Mouse (Mus musculus) gastrocnemius, postnatal 36 days (tissue): ENCODE data around the gene Rasl10a. TPM values are rescaled to one million over a fixed set of nuclear protein-coding genes. Genes with fewer than 3 reads are reported as not detected.
A peak's percentile ranks its signal among the peaks of the same experiment; 100 is the strongest.

Experiments used
- DNase-seq, 2 experiments: peaks; one replicate each; pipeline ENCODE4 v3.0.0; 2022
- intact Hi-C: fragments of 180-260 bp; cut with DNase I; formaldehyde crosslinking; loops from one replicate; pipeline ENCODE4 v1.15.1; 2025
- long read RNA-seq, 2 experiments: library from polyadenylated mRNA; stranded (forward); transcript quantifications; one replicate each; pipeline ENCODE4 v2.0.0; 2021
- total RNA-seq, 2 experiments: library from RNA; stranded (reverse); gene quantifications; 2 replicates each; pipeline ENCODE4 v1.2.3; 2021

Rasl10a gene
- under 1 TPM in 1 of 2 experiments, not detected in 1; 0.28 TPM for total RNA-seq
- long read RNA-seq, experiment 1, result 0 reads
- long read RNA-seq, experiment 2, result 0 reads

DNA sequence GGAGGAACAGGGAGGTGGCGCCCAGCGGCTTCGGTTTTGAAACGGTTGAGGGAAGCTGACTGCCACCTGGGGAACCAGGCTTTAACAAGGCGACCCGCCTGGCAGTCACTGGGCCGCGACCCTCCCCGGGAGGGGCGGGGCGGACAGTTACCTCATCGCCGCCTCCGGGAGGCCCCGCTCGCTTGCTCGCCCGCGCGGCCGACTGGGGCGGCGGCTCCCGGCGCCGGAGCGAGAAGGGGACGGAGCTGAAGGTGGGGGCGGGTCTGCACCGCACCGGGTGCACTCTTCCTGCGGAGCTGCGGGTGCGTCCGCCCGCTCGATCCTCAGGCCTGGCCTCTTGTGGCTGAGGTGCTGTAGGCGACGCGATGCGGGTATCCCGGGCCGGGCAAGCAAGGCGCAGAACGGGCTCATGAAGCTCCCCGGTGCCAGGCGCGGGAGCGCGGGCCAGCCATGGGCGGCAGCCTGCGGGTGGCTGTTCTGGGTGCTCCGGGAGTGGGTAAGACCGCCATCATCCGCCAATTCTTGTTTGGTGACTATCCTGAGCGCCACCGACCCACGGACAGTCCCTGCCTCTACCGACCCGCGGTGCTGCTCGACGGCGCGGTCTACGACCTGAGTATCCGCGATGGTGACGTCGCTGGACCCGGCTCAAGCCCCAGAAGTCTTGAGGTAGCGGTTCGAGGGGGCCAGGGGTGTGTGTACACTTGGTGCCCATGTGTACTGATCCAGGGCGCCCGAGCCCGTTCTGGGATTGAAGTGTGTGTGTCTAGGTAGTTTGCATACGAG, at the start of gene Rasl10a:
Gene Rasl10a, plus strand, starts transcription at position 273 of the 786 bp plus-strand sequence.
- intact Hi-C loops, result no loop called here

DNA sequence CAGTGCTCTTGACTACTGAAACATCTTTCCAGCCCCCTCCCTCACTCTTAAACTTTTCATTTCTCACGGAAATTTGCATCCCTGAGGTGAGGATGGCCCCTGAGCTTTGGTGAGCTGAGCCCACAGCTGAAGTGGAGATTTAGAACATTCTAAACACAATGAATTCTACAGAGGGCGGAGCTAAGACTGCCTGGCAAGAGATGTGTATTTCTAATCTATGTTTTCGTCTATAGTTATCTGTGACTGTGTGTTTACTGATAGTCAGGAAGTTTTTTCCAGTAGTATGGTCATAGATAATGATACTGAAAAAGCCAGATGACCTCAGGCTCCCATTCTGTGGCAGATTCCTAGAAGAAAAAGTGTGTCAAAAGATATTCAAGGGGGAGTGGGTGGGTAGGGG, 49.1 kb upstream of the Rasl10a start:
- intact Hi-C loops, result no loop called here
- DNase-seq, result no peak

More for the DNA sequence above, at the start of gene Rasl10a:
- no peak for DNase-seq

DNA sequence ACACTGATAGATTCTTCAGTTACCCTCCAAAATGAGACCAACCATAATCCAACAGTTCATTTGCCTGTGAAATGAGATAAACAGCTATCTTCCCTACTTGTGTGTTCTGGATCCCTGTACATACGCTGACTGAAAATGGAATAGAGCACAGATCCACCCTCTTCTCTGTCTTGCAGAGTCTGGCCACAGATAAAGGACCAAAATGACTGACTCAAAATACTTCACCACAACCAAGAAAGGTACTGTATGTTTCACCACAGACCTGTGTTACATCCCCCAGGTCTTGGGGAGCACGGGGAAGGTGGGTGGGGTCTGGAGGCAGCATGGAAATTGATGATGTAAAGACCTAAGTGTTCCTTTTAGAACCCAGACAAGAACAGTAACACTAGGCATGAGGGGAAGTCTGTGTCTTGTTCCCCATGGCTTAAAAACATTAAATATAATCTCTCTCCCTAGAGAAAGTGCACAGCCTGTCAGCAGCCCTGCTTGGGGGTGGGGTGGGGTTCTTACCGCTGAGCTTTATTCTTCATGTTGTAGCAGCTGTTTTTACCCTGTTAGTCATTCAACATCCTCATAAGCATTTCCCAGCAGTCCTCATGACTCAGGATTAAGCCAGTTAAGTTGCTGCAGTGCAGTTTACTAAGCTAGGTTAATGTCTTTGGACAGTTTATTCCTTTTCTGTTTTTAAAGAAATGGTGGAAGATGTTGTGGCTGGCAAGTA, 48.4 kb upstream of the Rasl10a start:
- no peak for DNase-seq
- intact Hi-C loops, result no loop called here

DNA sequence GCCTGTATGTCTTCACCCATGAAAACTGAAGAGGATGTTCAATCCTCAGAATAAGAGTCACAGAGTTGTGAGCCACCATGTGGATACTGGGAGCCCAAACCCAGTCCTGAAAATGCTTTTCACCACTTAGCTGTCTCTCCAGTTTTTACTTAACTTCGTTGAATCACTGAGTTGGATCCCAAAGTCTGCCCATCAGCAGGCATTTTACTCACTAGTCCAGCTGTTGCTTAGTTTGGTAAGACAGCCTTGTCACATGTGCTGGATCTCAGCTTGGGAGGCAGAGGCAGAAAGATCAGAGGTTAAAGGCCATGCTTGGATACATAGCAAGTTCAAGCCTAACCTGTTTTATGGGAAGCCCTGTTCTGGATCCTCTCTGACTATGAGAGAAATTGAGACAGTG, 47.7 kb upstream of the Rasl10a start:
- intact Hi-C loops, result no loop called here
- no peak for DNase-seq

DNA sequence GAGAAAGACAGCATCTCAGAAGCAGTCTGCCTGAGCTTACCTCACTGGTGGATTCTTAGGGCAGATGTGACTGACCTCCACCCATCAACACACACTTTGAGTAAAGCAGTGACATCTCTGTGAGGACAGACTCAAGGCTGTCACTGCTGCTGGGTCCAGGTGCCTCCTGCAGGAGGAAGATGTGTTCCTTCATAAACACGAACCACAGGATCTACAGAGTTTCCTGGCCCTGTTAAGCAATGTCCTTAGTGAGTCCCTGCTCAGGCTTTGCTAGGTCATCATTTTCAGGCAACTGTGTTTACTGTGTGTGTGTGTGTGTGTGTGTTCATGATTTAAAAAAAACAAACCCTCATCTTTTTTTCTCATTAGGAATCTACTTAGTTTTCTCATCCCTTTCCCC, 46.4 kb upstream of the Rasl10a start:
- no peak for DNase-seq
- intact Hi-C loops, result no loop called here

DNA sequence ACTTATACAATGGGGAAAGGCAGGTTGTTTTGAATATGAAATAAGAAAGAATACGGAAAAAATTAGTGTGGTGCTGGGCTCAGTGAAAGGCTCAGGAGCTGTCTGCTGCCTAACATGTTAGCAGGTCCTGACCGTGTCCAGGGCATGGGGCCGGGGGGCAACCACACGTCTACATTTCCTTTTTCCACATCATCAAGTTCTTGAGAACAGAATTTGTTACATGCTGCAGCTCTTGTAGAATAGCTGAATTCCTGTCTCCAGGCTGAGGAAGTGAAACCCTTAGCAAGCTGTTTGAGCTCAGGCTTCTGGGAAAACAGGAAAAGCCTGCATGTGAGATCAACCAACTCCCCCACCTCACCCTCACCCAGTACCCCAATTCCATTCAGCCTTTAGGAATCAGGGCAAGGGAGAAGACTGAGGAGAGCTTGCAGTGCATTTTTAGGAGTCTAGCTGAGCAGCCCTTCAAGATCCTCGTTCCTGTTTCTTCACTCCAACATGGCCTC, 45.7 kb upstream of the Rasl10a start:
- DNase-seq, result no peak
- intact Hi-C loops, result no loop called here

DNA sequence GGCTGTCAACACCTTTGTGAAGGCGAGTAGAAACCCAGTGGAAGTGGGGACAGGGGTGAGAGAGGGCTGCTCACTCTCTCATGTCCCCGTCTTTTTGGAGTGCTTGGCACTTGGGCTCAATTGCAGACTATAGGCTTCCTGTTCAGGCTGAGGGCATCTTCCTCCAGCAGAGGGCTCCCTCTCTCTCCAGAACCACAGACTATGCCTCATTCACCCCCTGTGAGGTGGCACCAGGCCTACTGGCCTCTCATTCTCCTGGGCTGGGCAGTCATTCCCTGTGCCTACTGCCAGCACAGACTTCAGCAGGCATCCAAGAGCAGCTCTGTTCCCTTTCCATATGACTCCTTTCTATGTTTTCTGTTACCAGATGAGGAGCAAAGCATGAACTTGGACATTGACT, 42.2 kb upstream of the Rasl10a start:
- DNase-seq, result peak; percentile 65 to 68
- intact Hi-C loops, result loop anchor here (1.0 kb wide), 1 partner anchor 50 kb away; the partner anchor contains the start of gene Gas2l1

DNA sequence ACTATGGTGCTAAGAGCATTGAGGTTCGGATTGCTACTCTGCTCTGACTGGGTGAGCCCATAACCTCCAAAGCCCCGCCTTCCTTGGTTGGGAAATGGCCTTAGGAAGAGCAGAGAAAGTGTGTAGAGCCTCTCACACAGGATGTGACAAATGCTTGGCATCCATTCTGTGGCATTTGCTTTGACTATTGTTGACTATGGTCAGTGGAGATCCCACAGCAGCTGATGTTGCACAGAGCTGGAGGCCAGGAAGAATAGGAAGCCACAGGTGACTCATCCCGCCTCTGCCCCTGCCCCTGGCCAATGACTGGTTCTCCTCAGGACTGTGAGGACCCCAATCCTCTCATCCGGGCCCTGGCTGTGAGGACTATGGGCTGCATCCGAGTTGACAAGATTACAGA, 41.6 kb upstream of the Rasl10a start:
- DNase-seq, result no peak
- intact Hi-C loops, result no loop called here

DNA sequence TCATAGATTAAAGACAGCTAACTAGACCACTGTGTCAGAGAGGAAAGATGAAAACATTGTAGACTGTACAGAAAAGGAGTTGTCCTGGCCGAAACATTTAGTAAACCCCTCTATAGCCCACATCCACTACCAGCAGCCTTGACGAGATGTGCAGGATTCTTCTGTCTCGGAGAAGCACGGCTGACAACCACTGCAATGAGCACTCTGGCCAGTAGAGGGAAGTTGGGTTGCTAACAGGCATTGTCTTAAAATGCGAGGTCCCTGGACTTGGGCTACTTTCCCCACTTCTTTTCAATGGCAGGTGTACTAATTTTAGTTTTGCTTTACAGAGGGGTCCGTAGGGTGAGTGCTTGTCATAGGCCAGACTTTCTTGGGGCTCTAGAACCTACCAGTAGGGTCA, 40.4 kb upstream of the Rasl10a start:
- intact Hi-C loops, result no loop called here
- no peak for DNase-seq

DNA sequence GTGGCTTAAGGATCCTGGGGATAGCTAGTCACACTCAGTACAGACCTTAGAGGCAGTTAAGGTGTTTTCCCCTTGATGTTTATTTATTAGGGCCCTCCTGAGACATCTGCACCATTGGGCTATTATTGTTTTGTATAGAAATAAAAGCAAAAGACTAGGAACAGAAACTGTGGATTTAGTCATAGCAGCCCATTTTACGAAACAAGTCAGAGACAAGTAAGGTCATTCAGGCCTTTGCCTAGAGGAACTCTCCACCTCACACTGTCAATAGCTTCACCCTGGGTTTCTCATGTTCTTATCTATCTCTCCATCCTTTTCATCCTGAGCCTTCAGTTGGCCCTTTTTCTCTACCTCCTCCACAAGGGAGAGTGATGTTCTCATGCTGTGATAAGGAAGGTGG, 32.8 kb upstream of the Rasl10a start:
- intact Hi-C loops, result no loop called here

DNA sequence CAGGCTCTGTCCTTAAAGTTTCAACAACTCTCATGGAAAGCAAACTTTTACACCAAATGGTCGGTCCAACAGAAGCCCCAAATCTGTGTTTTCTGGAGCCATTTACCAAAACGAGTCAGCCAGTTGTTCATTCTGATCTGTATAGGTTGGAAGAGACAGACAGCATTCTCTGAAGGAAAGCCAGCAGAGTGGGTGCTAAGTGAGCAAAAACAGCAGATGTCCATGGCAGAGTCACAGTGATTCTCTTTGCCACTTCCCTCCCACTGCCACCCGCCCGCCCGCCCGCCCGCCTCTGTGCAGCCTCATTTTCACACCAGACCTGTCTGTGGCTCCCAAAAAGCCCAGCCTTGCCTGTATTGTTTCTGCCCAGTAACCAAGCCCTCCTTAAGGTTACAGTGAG, 29.7 kb upstream of the Rasl10a start:
- no peak for DNase-seq
- intact Hi-C loops, result no loop called here

More for the DNA sequence above, 32.8 kb upstream of the Rasl10a start:
- DNase-seq, result no peak

DNA sequence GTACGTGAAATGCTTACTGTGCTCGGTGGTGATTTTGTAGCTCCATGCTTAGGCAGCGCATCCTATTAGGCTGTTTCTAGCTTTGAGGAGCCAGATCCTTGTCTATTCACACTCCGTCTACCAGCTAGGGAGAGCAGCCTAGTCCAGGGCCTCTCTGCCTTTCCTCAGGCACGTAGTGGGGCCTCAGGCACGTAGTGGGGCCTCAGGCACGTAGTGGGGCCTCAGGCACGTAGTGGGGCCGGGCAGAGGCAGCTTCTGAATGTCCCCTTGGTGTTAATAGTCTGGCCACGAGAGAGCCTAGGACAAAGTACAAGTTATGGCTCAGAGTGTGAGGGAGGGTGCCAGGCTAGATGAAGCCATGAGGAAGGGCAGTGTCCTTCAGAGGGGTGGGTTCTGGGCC, 25.2 kb upstream of the Rasl10a start:
- intact Hi-C loops, result no loop called here
- DNase-seq, result no peak

DNA sequence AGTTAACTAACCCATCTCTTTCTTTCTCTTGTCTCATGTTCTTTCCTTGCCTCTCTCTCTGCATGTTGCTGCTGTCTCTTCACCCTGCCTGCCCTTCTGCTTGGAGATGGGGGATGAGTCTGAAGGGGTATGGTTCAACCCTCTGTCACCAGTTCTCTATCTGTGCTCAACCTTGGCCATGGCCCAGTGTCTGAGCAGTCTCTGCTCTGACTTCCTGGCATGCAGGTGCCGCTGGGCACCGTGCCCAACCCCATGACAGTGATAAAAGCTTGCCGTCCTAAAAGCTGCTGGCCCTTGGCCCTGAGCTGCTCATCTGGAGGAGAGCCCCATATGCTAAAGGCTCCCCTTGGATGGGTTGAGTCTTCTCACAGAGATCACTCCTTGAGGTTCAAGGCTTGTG, 24.8 kb upstream of the Rasl10a start:
- DNase-seq, result peak in 1 of 2 experiments; percentile 36
- intact Hi-C loops, result no loop called here

DNA sequence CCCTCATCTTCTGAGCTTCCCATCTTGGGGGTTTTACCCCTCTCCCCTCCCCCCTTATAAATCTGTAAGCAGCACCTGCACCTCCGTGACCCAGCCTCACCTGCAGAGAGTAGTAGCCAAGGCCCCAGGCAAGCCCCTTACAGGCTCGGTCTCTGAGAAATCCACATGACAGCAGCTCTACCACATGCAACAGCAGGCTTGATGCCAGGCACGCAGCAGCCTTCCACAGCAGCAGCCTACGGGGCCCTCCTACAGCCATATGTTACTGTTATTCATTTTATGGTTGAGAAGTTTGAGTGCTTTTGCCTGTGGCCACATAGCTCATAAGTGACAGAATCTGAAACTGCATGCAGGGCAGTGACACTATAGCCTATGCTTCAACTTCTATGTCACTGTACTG, 22.5 kb upstream of the Rasl10a start:
- intact Hi-C loops, result no loop called here
- no peak for DNase-seq

DNA sequence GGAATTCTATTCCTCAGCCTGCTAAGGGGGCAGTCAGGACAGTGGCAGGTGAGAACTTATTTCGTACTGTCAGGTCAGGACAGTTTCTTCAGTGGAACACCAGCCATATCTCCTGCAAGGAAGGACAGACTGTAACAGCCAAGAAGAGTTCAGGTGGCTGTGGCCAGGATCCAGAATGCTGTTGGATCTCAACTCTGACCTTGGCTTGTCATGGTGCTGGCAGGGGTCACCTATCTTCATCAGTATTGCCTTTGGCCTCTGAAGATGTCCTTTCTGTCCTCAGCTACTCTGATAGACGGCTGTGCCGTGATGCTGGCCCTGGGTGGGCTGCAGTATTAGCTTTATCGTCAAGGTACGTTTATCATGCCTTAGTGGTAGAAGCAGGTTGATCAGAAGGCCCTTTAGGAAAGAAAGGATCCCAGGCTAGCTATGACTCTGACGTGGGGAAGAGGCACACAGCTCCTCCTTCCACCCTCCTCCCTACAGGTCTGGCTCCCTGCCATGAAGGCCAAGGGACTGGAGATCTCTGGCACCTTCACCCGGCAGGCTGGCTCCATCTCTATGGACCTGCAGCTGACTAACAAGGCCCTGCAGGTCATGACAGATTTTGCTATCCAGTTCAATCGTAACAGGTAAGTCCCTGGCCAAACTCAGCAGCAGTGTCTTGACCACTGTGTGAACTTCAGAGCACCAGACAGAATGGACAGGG, 20.6 kb upstream of the Rasl10a start:
- intact Hi-C loops, result no loop called here
- peak in 1 of 2 experiments; percentile 59 for DNase-seq

DNA sequence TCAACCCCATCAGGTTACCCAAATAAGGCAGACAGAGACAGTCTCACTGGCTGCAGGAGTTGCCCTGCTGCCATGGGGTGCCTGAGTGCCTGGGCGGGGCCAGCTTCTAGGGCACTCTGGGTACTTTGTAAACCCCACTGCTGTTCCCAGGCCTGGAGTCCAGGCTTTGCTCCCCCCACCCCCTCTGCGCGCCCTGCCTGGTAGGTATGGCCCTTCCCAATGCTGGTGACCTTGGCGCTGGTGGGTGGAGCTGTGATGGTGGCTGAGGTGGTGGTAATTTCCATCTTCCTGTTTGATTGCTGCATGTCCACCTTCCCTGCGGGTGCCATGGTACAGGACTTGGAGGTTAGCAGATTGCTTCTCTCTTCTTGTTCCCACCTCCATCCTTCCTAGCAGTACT, 17.3 kb upstream of the Rasl10a start:
- intact Hi-C loops, result no loop called here
- peak in 1 of 2 experiments; percentile 3 for DNase-seq

DNA sequence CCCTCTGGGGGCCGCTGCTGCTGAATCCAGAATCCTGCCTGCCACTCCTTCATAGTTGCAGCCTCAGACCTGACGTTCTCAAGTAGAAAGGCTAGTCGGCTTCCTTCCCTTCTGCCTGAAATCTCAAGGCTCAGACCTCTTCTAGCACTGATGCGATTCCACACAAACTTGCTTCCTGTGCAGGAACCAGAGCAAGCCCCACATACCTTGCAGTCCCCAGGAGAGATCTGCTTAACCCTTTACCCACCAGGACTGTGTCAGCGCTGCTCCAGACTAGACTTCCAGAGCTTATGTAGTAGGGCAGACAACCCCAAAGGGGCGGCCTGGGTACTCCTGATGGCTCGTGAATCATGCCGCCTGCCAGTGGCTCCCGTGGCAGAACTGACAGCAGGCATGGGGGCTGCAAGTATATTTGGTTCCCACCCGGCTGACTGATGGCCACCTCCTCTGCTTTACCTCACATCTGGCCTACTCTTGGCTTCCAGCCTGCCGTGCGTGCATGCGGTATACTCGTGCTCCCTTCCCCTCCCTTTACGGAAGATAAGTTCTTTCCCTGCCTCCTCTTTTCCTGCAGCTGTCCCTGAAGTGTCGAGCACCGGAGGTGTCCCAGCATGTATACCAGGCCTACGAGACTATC, 16.7 kb upstream of the Rasl10a start:
- intact Hi-C loops, result no loop called here
- DNase-seq, result peak in 1 of 2 experiments; percentile 3

DNA sequence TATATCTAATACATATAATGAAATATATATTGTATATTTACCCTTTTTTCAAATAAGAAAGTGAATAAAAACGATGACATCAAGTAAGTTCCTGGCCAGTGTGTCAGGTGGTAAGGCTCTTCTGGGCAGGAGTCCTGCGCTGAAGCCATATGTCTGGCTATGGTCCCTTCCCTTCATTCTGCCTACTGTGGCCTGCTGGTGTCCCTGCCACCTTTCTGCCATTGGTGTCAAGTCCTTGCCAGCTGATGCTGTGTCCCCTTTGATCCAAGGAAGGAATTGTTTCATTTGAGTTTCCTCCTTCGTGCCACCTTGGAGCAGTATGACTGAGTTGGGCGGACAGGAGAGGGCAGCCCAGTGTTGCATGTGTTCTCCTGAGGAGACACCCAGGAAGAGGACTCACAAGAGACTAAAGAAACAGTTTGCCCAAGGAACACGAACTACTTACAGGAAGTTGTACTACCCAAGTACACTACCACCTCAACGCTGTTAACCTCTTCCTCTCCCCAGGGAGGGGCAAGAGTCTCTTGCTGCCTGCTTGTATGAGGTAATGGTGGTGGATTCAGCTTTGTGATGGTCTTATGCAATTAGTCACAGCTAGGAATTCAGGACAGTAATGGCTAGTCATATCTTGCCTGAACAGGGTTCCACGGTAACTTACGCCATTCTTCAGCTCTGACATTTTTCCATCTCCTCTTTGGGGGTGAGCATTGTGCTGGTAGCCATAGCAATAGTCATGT, 15.1 kb upstream of the Rasl10a start:
- DNase-seq, result no peak
- intact Hi-C loops, result no loop called here

DNA sequence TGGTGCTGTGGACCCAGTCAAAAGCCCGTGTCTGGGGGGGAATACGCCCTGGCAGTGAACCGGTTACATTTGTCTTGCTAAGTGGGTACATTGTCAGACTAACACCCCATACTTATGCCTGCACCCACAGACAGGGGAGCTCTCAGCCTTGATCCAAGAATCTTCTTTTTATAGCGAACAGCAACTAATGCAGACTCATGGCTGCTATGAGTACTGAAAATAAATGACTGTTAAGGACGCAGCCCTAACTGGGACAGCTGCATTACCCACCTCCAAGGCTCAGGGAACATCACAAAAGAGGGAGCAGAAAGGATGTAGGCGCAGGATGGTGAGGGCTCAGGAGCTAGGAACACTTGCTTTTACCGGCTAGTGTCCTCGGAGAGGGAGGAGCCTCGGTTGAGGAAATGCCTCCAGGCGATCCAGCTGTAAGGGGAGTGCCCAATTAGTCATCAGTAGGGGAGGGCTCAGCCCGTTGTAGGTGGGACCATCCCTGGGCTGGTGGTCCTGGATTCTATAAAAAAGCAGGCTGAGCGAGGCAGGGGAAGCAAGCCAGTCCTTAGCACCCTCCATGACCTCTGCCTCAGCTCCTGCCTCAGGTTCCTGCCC, 11.5 kb upstream of the Rasl10a start:
- intact Hi-C loops, result no loop called here
- DNase-seq, result no peak
